Mouse (Mus musculus) retina, adult 2 months (tissue): ENCODE results near the gene Dvl1.

Source experiments
- DNase-seq: peaks from one replicate; pipeline ENCODE4 v3.0.0-alpha.2; 2012; ENCODE audit warnings: low read depth, low spot score

The Dvl1 gene

GRCm38 (mm10) chr4:155883587-155883986 is 36.4 kb downstream of the Dvl1 start:
- DNase-seq, result no peak

DNA sequence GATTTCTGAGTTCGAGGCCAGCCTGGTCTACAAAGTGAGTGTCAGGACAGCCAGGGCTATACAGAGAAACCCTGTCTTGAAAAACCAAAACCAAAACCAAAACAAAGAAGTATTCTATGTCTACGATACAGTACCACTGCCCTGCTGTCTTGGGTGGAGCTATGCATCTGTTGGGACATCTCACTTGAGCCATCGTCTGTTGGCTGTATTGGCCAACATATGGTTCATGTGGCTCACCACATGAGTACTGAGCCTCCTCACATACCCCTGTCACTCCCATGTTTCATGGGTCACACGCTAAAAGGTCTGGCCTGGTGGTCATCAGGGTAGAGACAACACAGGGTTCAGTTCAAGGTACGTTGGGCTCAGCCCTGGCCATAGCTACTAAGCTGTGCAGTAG is 39.1 kb downstream of the Dvl1 start:
- DNase-seq, result no peak

DNA sequence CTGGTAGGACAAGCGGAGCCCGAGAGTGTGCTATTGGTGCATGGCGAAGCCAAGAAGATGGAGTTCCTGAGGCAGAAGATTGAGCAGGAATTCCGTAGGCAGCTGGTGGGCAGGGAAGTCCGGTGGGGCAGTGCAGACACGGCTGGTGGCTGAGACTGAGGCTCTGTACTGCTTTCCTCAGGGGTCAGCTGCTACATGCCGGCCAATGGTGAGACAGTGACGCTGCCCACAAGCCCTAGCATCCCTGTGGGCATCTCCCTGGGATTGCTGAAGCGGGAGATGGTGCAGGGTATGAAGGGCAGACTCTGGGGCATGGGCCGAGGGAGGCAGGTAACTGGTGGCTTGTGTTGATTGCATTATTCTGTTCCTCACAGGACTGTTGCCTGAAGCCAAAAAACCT is 40.5 kb downstream of the Dvl1 start:
- DNase-seq, result no peak

GRCm38 (mm10) chr4:155888181-155888580 is 41.0 kb downstream of the Dvl1 start:
- no peak for DNase-seq

- DNase-seq, result no peak
Observed at GRCm38 (mm10) chr4:155889316-155889715, 42.1 kb downstream of the Dvl1 start.

- DNase-seq, result no peak
Observed at GRCm38 (mm10) chr4:155891011-155891471, 43.8 kb downstream of the Dvl1 start.

- peak; percentile 85 for DNase-seq
Observed at GRCm38 (mm10) chr4:155891551-155892001, 44.4 kb downstream of the Dvl1 start, which contains the start of the genes Pusl1 and Acap3. TSS of gene Pusl1 (minus strand) at chr4:155891781. TSS of gene Acap3 (plus strand) at chr4:155891822.

DNA sequence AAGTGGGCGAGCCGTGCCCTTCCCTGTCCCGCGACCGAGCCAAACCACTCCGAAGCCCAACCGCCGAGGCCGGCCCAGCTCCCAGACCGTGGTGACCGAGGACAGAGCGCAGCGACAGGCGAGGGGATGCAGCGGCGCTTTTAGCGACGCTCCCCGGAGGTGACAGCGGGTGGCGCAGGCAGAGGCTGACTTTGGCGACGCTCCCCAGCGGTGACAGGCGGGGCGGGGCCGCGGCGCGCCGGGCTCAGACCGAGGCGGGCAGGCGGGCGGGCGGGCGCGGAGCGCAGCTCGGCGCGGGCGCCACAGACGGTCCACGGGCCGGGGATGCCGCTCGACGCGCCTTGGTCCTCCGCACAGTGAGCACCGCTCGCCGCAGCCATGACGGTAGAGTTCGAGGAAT is 44.8 kb downstream of the Dvl1 start:
- peak; percentile 66 for DNase-seq

- no peak for DNase-seq
Observed at GRCm38 (mm10) chr4:155892438-155893211, 45.4 kb downstream of the Dvl1 start.

DNA sequence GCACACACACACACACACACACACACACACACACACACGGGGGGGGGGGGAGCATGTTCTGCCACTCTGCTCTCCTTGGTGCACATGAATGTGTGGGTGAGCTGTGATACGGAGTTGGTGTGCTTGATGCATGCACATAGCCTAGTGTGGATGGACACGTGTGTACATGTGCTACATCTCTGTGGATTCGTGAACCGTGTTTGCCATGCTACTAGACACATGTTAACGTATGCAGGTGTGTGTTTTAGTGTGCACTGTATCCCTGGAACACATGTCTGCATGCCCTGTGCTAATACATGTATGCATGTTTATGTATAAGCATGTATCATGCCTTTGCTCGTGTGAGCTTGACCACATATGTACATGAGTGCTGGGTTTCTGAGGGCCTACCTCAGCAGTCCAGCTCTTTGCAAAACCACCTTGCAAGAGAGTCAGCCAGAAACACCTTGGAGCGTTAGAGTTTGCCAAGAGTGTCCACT is 46.0 kb downstream of the Dvl1 start:
- no peak for DNase-seq

DNA sequence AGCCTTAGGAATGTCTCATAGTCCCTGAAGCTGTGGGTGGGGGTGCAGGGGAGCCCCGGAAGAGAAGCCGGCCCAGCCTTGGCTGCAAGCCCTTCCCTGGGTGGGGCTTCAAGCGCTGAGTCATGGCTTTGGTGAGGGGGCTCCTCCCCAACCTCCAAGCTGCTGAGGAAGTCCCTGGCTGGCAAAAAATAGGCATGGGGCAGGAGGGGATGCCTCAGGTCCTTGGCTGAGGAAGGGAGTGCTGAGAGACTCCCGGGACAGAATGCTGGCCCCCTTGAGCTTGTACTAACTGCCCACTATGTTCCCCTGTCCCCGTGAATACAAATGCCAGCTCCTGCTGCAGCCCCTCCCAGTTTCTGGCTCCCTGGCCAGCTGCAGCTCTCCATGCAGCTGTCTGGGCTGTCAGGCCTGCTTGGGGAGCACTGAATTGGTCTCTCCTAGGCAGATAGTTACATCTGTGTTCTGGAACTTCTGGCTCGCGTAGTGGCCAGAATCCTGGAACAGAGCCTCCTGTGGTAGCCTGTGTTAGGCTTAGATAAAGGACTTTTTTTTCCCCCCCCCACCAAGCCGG is 47.2 kb downstream of the Dvl1 start:
- DNase-seq, result no peak

GRCm38 (mm10) chr4:155895216-155895615 is 48.0 kb downstream of the Dvl1 start:
- peak; percentile 39 for DNase-seq

DNA sequence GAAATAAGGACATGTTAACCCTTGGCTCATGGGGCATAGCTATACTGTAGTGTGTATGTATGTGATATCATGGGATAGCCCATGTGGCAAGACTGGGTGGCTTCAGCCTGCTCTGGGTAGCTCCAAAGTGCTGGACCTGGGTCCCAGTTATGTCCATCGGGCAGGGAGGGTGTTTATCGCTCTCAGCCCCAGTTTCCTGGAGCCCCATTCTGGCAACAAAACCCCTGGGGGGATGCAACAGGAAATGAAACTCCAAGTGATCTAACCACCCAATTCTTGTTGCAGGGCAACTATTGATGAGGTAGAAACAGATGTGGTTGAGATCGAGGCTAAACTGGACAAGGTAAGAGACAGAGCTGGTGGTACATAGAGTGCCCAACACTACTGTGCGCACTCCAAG is 48.6 kb downstream of the Dvl1 start:
- no peak for DNase-seq

DNA sequence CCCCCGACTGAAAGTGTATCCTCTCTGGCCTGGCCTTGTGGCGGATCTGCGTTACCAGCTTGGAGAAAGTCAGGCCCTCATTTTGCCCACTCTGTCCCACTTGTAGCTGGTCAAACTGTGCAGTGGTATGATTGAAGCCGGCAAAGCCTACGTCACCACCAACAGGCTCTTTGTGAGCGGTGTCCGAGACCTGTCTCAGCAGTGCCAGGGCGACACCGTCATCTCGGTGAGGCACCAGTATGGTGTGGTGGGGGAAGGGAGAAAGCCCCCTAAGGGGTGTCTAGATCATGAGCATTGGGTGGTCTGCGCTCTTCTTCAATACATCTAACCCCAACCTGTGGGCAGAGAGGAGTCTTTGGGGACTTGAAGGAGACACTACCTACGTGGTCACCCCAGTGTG is 49.3 kb downstream of the Dvl1 start:
- no peak for DNase-seq

DNA sequence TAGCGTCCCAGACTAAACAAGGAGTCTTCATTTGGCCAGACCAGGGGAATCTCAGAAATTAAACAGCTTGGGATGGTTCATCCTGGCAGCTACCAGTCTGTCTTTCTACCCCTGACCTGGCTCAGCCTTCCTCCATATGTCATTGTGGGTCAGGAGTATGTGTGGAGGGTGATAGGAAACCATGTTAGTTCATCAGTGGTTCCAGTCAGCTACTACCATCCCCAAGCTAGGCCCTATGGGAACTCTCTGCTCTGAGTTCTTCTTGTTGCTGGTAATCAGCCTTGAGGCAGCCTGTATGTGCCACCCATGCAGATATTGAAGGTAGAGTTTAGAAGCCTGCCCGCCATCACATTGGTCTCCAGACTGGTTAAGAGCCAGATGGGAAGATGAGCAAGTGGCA is 51.1 kb downstream of the Dvl1 start:
- DNase-seq, result no peak

DNA sequence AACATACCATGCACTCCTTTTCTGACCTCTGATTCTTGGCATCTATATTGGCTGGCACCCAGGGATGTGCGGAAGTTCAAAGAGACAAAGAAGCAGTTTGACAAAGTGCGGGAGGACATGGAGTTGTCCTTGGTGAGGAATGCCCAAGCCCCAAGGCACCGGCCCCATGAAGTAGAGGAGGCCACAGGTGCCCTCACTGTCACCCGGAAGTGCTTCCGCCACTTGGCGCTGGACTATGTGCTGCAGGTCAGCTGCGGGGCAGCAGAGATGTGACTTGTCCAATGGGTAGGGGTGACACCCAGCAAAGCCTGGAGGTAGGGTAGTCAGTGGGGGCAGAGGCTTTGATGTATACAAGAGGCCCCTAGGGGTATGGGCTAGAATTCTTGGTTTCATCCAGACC is 52.2 kb downstream of the Dvl1 start:
- DNase-seq, result no peak

DNA sequence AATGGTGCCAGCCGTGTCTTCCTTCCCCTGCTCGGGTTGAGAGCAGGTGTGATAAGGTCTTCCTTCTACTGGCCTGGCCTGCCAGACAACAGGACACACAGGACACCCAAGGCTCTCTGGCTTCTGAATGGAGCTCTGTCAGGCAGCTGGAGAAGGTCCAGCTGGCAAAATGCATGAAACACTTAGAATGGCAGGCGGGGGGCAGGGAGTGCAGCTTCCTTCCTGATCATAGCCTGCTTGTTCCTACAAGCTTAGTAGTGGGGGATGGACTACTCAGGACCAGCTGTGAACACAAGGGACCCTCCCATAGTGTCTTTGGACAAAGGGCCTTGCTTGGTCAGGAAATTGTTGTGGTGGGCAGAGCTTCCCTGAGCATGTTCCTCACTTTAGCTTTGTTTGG is 54.0 kb downstream of the Dvl1 start:
- DNase-seq, result no peak

DNA sequence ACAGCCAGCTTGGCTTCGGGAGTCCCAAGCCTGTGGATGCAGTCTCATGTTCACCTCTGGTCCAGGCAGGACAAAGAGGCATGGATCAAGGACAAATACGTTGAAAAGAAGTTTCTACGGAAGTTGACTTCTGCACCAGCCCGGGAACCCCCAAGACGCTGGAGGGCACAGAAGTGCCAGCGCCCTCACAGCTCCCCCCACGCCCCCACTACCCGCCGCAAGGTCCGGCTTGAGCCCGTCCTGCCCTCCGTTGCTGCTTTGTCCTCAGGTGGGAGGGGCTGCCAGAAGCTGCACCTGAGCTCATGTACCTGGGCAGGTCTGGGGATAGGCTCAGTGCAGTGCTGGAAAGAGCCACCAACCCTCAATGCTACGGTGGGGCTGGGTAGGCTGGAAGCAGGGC is 56.0 kb downstream of the Dvl1 start:
- DNase-seq, result no peak

- DNase-seq, result no peak
Observed at GRCm38 (mm10) chr4:155904318-155905102, 57.3 kb downstream of the Dvl1 start.

DNA sequence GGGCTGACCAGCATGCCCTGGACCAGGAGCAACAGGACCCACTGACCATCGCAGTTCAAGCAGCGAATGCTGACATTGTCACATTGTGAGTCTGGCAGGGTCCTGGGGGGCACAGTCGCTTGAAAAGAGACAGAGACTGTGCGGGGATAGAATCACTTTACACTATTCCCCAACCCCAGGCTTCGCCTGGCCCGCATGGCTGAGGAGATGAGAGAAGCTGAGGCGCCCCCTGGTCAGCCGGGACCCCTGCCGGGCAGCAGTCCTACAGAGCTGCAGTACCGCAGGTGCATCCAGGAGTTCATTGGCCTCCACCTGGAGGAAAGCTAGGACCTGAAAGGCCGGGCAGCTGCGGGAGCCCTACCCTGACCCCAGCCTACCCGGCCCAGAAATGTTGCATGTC is 58.4 kb downstream of the Dvl1 start:
- no peak for DNase-seq

DNA sequence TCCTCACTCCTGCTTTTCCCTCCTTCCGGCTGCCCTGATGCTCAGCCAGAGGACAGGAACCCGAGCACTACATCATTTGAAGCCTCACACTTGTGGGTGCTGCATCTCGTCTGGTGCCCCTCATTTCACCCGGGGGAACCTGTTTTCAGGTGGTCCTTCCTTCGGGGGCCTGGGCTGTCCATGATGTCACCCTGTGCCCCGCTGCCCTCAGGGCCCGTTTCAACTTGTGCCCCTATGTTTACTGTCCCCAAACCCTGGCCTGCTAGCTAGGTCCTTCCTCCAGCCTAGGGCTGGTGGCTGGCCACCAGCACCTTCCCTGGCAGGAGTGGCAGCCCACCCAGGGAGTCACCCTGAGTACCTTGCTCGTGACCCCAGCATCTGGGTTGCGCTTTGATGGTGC is 58.9 kb downstream of the Dvl1 start:
- DNase-seq, result no peak

- no peak for DNase-seq
Observed at GRCm38 (mm10) chr4:155907003-155907402, 59.8 kb downstream of the Dvl1 start.
